Comparison of ENCODE assay signal across 10 mouse cellular contexts in the genomic region with DNA sequence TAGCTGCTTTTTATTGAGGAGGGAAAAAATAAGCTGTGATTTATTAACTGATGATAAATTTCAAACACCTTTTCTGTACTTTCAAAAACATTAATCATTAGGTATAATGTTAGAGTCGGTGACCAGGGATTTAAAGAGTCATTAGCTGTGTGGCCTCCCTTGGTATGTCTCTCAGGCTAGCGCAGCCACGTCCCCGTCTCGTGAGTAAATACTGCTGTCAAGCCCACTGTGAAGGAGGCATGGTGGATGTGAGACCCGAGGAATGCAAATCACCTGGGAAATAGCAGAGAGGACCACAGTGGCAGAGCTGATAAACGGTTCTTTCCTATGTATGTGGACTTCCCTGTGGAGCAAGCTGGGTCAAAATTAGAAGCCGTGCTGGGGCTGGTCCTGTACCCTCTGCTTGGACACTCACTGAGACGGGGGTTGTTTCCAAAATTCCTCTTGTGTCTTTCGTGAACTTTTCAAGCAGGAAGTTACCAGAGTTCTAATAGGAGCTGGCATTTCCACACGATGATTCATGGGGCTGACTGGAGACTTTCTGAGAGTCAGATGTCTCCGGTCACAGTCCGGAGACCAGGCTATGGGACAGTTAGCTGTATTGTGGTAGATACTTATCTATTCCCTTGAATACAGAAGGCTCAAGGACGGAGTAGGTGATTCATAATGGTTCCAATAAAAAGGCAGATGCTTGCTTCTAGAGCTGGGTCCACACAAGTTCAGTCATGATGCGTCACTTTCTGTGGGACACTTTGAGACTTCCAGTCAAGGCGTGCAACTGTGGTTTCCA.
A peak's percentile ranks its signal among the peaks of the same experiment; 100 is the strongest.
DNase-seq lines count a peak whose midpoint lies in the region; ATAC-seq and TF ChIP-seq lines count a peak whose summit lies in the region.
"Had no signal": no experiment of that assay in that cellular context is flagged by ENCODE, and none has a peak within 500 bp of the region (broad histone marks: within the 10 kb centered on the region; RNA-seq: fewer than 3 reads in every experiment).

No protein-coding gene starts in this region.

- no peak for ATAC-seq in hindbrain, embryonic 14.5 days (ENCODE audit: low FRiP score)
- ATAC-seq in hindbrain, embryonic 11.5 days (ENCODE audit: low FRiP score): no peak
- ATAC-seq in limb, embryonic 14.5 days (ENCODE audit: low FRiP score, low read depth): no peak
- no peak for ATAC-seq in erythroid progenitor cell, adult 5-6 weeks (replicated peaks; ENCODE audit: low FRiP score, poor library complexity, severe bottlenecking)

- H3K4me2 ChIP-seq in hindbrain, embryonic 14.5 days (replicated peaks): no peak overlapping the region
- H3K4me2 ChIP-seq in hindbrain, embryonic 11.5 days (replicated peaks; ENCODE audit: low read depth, low read length): no peak overlapping the region
- no peak overlapping the region for H3K4me2 ChIP-seq in limb, embryonic 14.5 days (replicated peaks; ENCODE audit: low read depth, low read length, severe bottlenecking)
- H3K4me2 ChIP-seq: heart, embryonic 13.5 days had no signal

- H3K9me3 ChIP-seq in hindbrain, embryonic 14.5 days (ENCODE audit: control insufficient read depth, low read length): no peaks in the 10 kb centered on the region
- no peaks in the 10 kb centered on the region for H3K9me3 ChIP-seq in hindbrain, embryonic 11.5 days (ENCODE audit: control insufficient read depth, low read length)
- no peaks in the 10 kb centered on the region for H3K9me3 ChIP-seq in limb, embryonic 14.5 days (ENCODE audit: control insufficient read depth, low read length)
- peaks cover 3% of the 10 kb centered on the region for H3K9me3 ChIP-seq in heart, embryonic 10.5 days

- TF ChIP-seq POLR2A in limb, embryonic 14.5 days (IDR thresholded peaks at IDR 0.05; ENCODE audit: borderline replicate concordance, extremely low read depth, insufficient read depth, insufficient read length): no peak

- 59% methylated on average over 16 of the region's 16 CpGs for WGBS in hindbrain, embryonic 14.5 days
- WGBS in hindbrain, embryonic 11.5 days: 72% methylated on average over 16 of the region's 16 CpGs
- 34% methylated on average over 16 of the region's 16 CpGs for WGBS in limb, embryonic 14.5 days
- 49% methylated on average over 16 of the region's 16 CpGs for WGBS in heart, embryonic 10.5 days

- no peaks in the 10 kb centered on the region for H3K36me3 ChIP-seq in hindbrain, embryonic 14.5 days (replicated peaks; ENCODE audit: control insufficient read depth, insufficient read depth)
- no peaks in the 10 kb centered on the region for H3K36me3 ChIP-seq in hindbrain, embryonic 11.5 days (ENCODE audit: control insufficient read depth, insufficient read depth, low read length)
- no peaks in the 10 kb centered on the region for H3K36me3 ChIP-seq in limb, embryonic 14.5 days (ENCODE audit: control insufficient read depth, insufficient read depth, low read length)
- H3K36me3 ChIP-seq in heart, embryonic 10.5 days: no peaks in the 10 kb centered on the region
- H3K36me3 ChIP-seq: heart, embryonic 13.5 days had no signal

- H3K4me1 ChIP-seq in hindbrain, embryonic 14.5 days (replicated peaks; ENCODE audit: control insufficient read depth, insufficient read depth, low read length): peaks cover 20% of the 10 kb centered on the region
- no peaks in the 10 kb centered on the region for H3K4me1 ChIP-seq in hindbrain, embryonic 11.5 days (replicated peaks; ENCODE audit: control insufficient read depth, insufficient read depth, low read length)
- peaks cover 27% of the 10 kb centered on the region for H3K4me1 ChIP-seq in limb, embryonic 14.5 days (ENCODE audit: control insufficient read depth, insufficient read depth, low read length)
- H3K4me1 ChIP-seq in heart, embryonic 10.5 days: peaks cover 29% of the 10 kb centered on the region

- peak overlapping the region; percentile 38; the same call in 1 of the 2 replicates for H3K27ac ChIP-seq in hindbrain, embryonic 14.5 days
- no peak overlapping the region for H3K27ac ChIP-seq in hindbrain, embryonic 11.5 days (ENCODE audit: low read depth, low read length)
- H3K27ac ChIP-seq in limb, embryonic 14.5 days (replicated peaks; ENCODE audit: low read depth, low read length): 0 out of 2 replicates have a peak overlapping the region, but pooled peaks have one; percentile 11
- no peak overlapping the region for H3K27ac ChIP-seq in heart, embryonic 10.5 days
- H3K27ac ChIP-seq: heart, embryonic 13.5 days had no signal

- no peak for DNase-seq in hindbrain, embryonic 14.5 days (ENCODE audit: low spot score)
- no peak for DNase-seq in hindbrain, embryonic 11.5 days (ENCODE audit: low spot score)
- peak; percentile 89 for DNase-seq in 3T3-L1 (ENCODE audit: low read depth, low spot score)
- DNase-seq in adipocyte (ENCODE audit: low spot score): peak; percentile 80
- DNase-seq in limb, embryonic 14.5 days (ENCODE audit: low spot score): no peak
- no peak for DNase-seq in cerebellum, adult 18-20 months
- no peak for DNase-seq in heart, embryonic 10.5 days (ENCODE audit: low spot score)
- DNase-seq: right cerebral cortex, postnatal 14 days had no signal

- H3K4me3 ChIP-seq in hindbrain, embryonic 14.5 days (replicated peaks; ENCODE audit: low read length): no peak overlapping the region
- H3K4me3 ChIP-seq in hindbrain, embryonic 11.5 days (ENCODE audit: low read depth, low read length): no peak overlapping the region
- H3K4me3 ChIP-seq in limb, embryonic 14.5 days (replicated peaks; ENCODE audit: low read length): no peak overlapping the region
- no peak overlapping the region for H3K4me3 ChIP-seq in heart, embryonic 10.5 days
- H3K4me3 ChIP-seq: heart, embryonic 13.5 days had no signal

- no peaks in the 10 kb centered on the region for H3K27me3 ChIP-seq in hindbrain, embryonic 14.5 days (ENCODE audit: control insufficient read depth, insufficient read depth, low read length)
- H3K27me3 ChIP-seq in hindbrain, embryonic 11.5 days (ENCODE audit: control insufficient read depth, insufficient read depth, low read length): no peaks in the 10 kb centered on the region
- H3K27me3 ChIP-seq in limb, embryonic 14.5 days (ENCODE audit: control insufficient read depth, insufficient read depth, low read length): no peaks in the 10 kb centered on the region
- 0 out of 2 replicates have a peak, but pooled peaks cover 9% of the 10 kb centered on the region for H3K27me3 ChIP-seq in heart, embryonic 10.5 days (ENCODE audit: insufficient read depth, poor library complexity, severe bottlenecking)
- H3K27me3 ChIP-seq: heart, embryonic 13.5 days had no signal

- no peak overlapping the region for H3K9ac ChIP-seq in hindbrain, embryonic 14.5 days
- no peak overlapping the region for H3K9ac ChIP-seq in hindbrain, embryonic 11.5 days (ENCODE audit: low read depth, low read length)
- H3K9ac ChIP-seq in limb, embryonic 14.5 days (ENCODE audit: low read depth, low read length, severe bottlenecking): no peak overlapping the region
- H3K9ac ChIP-seq: heart, embryonic 13.5 days had no signal

Comparison
In these comparisons a context has a peak if more than half of its experiments do, and no peak if none do; other contexts are left out.
1. H3K27ac ChIP-seq: peak in hindbrain, embryonic 14.5 days (single experiment) and limb, embryonic 14.5 days (single experiment); none in hindbrain, embryonic 11.5 days (single experiment) and heart, embryonic 10.5 days (single experiment).
2. DNase-seq: peak in 3T3-L1 (single experiment) and adipocyte (single experiment); none in hindbrain, embryonic 14.5 days (single experiment), hindbrain, embryonic 11.5 days (single experiment), limb, embryonic 14.5 days (single experiment), cerebellum, adult 18-20 months (0 of 2) and heart, embryonic 10.5 days (single experiment).